Mouse (Mus musculus) liver, embryonic 14.5 days (tissue): ENCODE results near the gene Caap1.

Experiments used
- CTCF ChIP-seq: IDR thresholded peaks from 2 replicates; pipeline ENCODE4 v1.5.1; 2016; ENCODE audit warnings: antibody characterized with exemption, low read depth, control low read depth
- EP300 ChIP-seq: IDR thresholded peaks from 2 replicates; pipeline ENCODE4 v1.6.1; 2016; ENCODE audit warnings: antibody characterized with exemption, low read depth

- TF ChIP-seq CTCF (no peak), EP300 (no peak)
These were observed 83.3 kb downstream of the Caap1 start for GRCm38 (mm10) chr4:94473286-94473685.
